Comparison of ENCODE assay signal across 14 mouse cellular contexts in the genomic region with DNA sequence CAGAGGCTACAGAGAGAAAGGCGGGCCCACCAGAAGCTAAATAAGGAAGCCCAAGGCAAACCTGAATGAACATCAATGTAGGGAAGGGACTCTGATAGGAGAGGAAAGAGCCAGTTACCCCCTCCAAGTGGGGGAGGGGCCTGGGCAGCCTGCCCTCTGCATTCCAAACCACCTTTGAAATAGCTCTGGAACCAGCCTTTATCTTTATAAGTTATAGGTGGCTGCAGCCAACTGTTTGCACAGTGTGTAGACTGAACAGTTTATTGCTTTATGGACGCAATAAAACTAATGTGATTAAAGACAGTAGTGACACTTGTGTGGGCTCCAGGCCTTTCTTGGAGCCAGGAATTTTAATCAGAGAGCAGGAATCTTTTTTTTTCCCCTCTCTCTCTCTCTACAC.
A peak's percentile ranks its signal among the peaks of the same experiment; 100 is the strongest.
DNase-seq lines count a peak whose midpoint lies in the region; ATAC-seq and TF ChIP-seq lines count a peak whose summit lies in the region.
"Had no signal": no experiment of that assay in that cellular context is flagged by ENCODE, and none has a peak within 500 bp of the region (broad histone marks: within the 10 kb centered on the region; RNA-seq: fewer than 3 reads in every experiment).

No protein-coding gene starts in this region.

- H3K4me1 ChIP-seq in heart, adult 2 months (ENCODE audit: control insufficient read depth, insufficient read depth, low read length) = peaks cover 10% of the 10 kb centered on the region
- H3K4me1 ChIP-seq in midbrain, embryonic 16.5 days (ENCODE audit: control insufficient read depth, insufficient read depth, low read length) = no peaks in the 10 kb centered on the region; the same call in 1 of the 2 replicates
- H3K4me1 ChIP-seq in midbrain, postnatal 0 days (ENCODE audit: insufficient read depth, low read length) = no peaks in the 10 kb centered on the region; the same call in 1 of the 2 replicates
- H3K4me1 ChIP-seq in stomach, embryonic 15.5 days = no peaks in the 10 kb centered on the region

- DNase-seq in heart, postnatal 10 days = peak; percentile 54 to 57
- no peak for DNase-seq in heart, adult 2 months
- DNase-seq in midbrain, postnatal 0 days (ENCODE audit: low spot score) = no peak
- peak; percentile 57 for DNase-seq in kidney, postnatal 10 days
- DNase-seq in cerebellum, postnatal 36 days = no peak
- DNase-seq in gastrocnemius, adult 8-10 months (ENCODE audit: low spot score in 2 of 2) = no peak
- DNase-seq: cerebellum, adult 11 months; cerebellum, postnatal 25 days; gastrocnemius, postnatal 25 days; spleen, adult 18-20 months had no signal

- H3K27me3 ChIP-seq in heart, adult 2 months (ENCODE audit: control insufficient read depth, insufficient read depth, low read length) = no peaks in the 10 kb centered on the region
- H3K27me3 ChIP-seq in midbrain, embryonic 16.5 days (ENCODE audit: control insufficient read depth, insufficient read depth, low read depth, low read length) = no peaks in the 10 kb centered on the region
- H3K27me3 ChIP-seq in midbrain, postnatal 0 days (ENCODE audit: insufficient read depth, low read length) = no peaks in the 10 kb centered on the region
- no peaks in the 10 kb centered on the region for H3K27me3 ChIP-seq in stomach, embryonic 15.5 days (replicated peaks)

- no peak overlapping the region for H3K9ac ChIP-seq in heart, adult 2 months (ENCODE audit: low read depth, low read length)
- H3K9ac ChIP-seq in midbrain, embryonic 16.5 days (ENCODE audit: low read depth, low read length) = no peak overlapping the region
- H3K9ac ChIP-seq in midbrain, postnatal 0 days (replicated peaks; ENCODE audit: low read length, poor library complexity, severe bottlenecking) = no peak overlapping the region
- no peak overlapping the region for H3K9ac ChIP-seq in stomach, embryonic 15.5 days

- no peak overlapping the region for H3K4me3 ChIP-seq in heart, adult 2 months
- H3K4me3 ChIP-seq in midbrain, embryonic 16.5 days (ENCODE audit: low read depth, low read length) = no peak overlapping the region
- no peak overlapping the region for H3K4me3 ChIP-seq in midbrain, postnatal 0 days (ENCODE audit: low read depth, low read length)
- no peak overlapping the region for H3K4me3 ChIP-seq in stomach, embryonic 15.5 days (replicated peaks)
- H3K4me3 ChIP-seq: forebrain, embryonic 10.5 days had no signal

- no peak for TF ChIP-seq EP300 in heart, adult 2 months (IDR thresholded peaks at IDR 0.05; ENCODE audit: insufficient read depth, low read depth, low read length)

- intact Hi-C loops in heart, postnatal 10 days (cut with DNase I) = no loop called here
- intact Hi-C loops in heart, adult 2 months (cut with DNase I) = no loop called here

- TF ChIP-seq POLR2A in heart, adult 2 months (IDR thresholded peaks at IDR 0.05; ENCODE audit: insufficient read depth, low read depth, low read length) = no peak

- no peak overlapping the region for H3K27ac ChIP-seq in heart, adult 2 months
- H3K27ac ChIP-seq in midbrain, embryonic 16.5 days (ENCODE audit: low read length) = no peak overlapping the region
- no peak overlapping the region for H3K27ac ChIP-seq in midbrain, postnatal 0 days (ENCODE audit: low read depth, low read length)
- no peak overlapping the region for H3K27ac ChIP-seq in stomach, embryonic 15.5 days
- H3K27ac ChIP-seq: forebrain, embryonic 10.5 days had no signal

- H3K4me2 ChIP-seq in midbrain, embryonic 16.5 days (ENCODE audit: low read length) = no peak overlapping the region
- H3K4me2 ChIP-seq in midbrain, postnatal 0 days (ENCODE audit: low read depth, low read length, poor library complexity, severe bottlenecking) = no peak overlapping the region
- no peak overlapping the region for H3K4me2 ChIP-seq in stomach, embryonic 15.5 days

- 0 out of 2 replicates have a peak, but pooled peaks have one; percentile 17 for ATAC-seq in midbrain, embryonic 16.5 days
- ATAC-seq in midbrain, postnatal 0 days (ENCODE audit: low FRiP score) = no peak
- peak; percentile 65; the same call in 1 of the 2 replicates for ATAC-seq in stomach, embryonic 15.5 days (ENCODE audit: insufficient read depth, low FRiP score, low read depth)
- ATAC-seq: lung, postnatal 0 days had no signal

- no peaks in the 10 kb centered on the region for H3K36me3 ChIP-seq in heart, adult 2 months (ENCODE audit: control insufficient read depth, insufficient read depth, low read length)
- H3K36me3 ChIP-seq in midbrain, embryonic 16.5 days (ENCODE audit: control insufficient read depth, insufficient read depth, low read length) = no peaks in the 10 kb centered on the region
- no peaks in the 10 kb centered on the region for H3K36me3 ChIP-seq in midbrain, postnatal 0 days (ENCODE audit: insufficient read depth, low read length)
- no peaks in the 10 kb centered on the region for H3K36me3 ChIP-seq in stomach, embryonic 15.5 days
- H3K36me3 ChIP-seq: forebrain, embryonic 10.5 days had no signal

- no peaks in the 10 kb centered on the region for H3K79me2 ChIP-seq in heart, adult 2 months (replicated peaks; ENCODE audit: control insufficient read depth, insufficient read depth, low read length)

- H3K9me3 ChIP-seq in midbrain, embryonic 16.5 days (replicated peaks; ENCODE audit: control insufficient read depth, low read length, poor library complexity, severe bottlenecking) = no peaks in the 10 kb centered on the region
- H3K9me3 ChIP-seq in midbrain, postnatal 0 days (ENCODE audit: low read length) = no peaks in the 10 kb centered on the region
- no peaks in the 10 kb centered on the region for H3K9me3 ChIP-seq in stomach, embryonic 15.5 days
- H3K9me3 ChIP-seq: forebrain, embryonic 10.5 days had no signal

- TF ChIP-seq CTCF in heart, adult 2 months (IDR thresholded peaks at IDR 0.05) = no peak
- no peak for TF ChIP-seq CTCF in midbrain, postnatal 0 days (IDR thresholded peaks at IDR 0.05)

- WGBS in heart, adult 2 months = 71% methylated on average over 2 of the region's 2 CpGs
- 83% methylated on average over 2 of the region's 2 CpGs for WGBS in midbrain, embryonic 16.5 days
- WGBS in midbrain, postnatal 0 days = 83% methylated on average over 2 of the region's 2 CpGs
- WGBS in stomach, embryonic 15.5 days = 51% methylated on average over 2 of the region's 2 CpGs

Comparison
In these comparisons a context has a peak if more than half of its experiments do, and no peak if none do; other contexts are left out.
1. DNase-seq: peak in heart, postnatal 10 days (2 of 2) and kidney, postnatal 10 days (single experiment); none in heart, adult 2 months (0 of 2), midbrain, postnatal 0 days (single experiment), cerebellum, postnatal 36 days (0 of 2) and gastrocnemius, adult 8-10 months (0 of 2).